Comparison of ENCODE assay signal across 8 mouse cellular contexts in the genomic region with DNA sequence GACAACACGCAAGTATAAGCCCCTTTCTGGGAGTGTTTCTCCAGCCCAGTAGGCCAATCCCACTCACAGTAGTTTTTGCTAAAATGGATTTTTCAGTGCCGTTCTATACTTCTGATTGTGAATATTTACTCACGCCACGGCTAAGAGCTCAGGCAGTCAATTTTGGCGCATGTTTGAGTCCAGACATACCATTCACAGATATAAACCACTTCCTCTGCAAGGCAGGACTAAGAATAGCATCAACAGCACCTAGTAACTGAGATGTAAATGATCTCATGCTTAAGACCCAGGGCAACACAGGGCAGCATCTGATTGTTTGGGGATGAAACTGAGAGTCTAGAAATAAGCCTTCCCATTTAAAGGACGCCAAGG. TPM values are rescaled to one million over a fixed set of nuclear protein-coding genes. Genes with fewer than 3 reads are reported as not detected.
DNase-seq lines count a peak whose midpoint lies in the region; ATAC-seq and TF ChIP-seq lines count a peak whose summit lies in the region.

Gene Tex9, minus strand, starts transcription at position 19 of the 372 bp plus-strand sequence.

- 9% methylated on average over 6 of the region's 6 CpGs for WGBS in heart, embryonic 11.5 days (ENCODE audit: insufficient replicate concordance)
- WGBS in hindbrain, embryonic 15.5 days: 5% methylated on average over 6 of the region's 6 CpGs
- WGBS in midbrain, embryonic 10.5 days: 16% methylated on average over 6 of the region's 6 CpGs

- H3K36me3 ChIP-seq in heart, embryonic 11.5 days (ENCODE audit: control insufficient read depth, insufficient read depth, low read length): no peaks in the 10 kb centered on the region
- H3K36me3 ChIP-seq in hindbrain, embryonic 15.5 days: no peaks in the 10 kb centered on the region
- peaks cover 19% of the 10 kb centered on the region for H3K36me3 ChIP-seq in midbrain, embryonic 10.5 days

- H3K4me1 ChIP-seq in heart, embryonic 11.5 days (ENCODE audit: control insufficient read depth, insufficient read depth, low read length): peaks cover 7% of the 10 kb centered on the region
- H3K4me1 ChIP-seq in hindbrain, embryonic 15.5 days (replicated peaks): peaks cover 9% of the 10 kb centered on the region
- H3K4me1 ChIP-seq in midbrain, embryonic 10.5 days: peaks cover 19% of the 10 kb centered on the region

- no peak for TF ChIP-seq CTCF in brain, embryonic 14.5 days (IDR thresholded peaks at IDR 0.05; ENCODE audit: borderline replicate concordance, extremely low read depth, insufficient read depth, insufficient read length)

- H3K27ac ChIP-seq in heart, embryonic 11.5 days (ENCODE audit: low read depth, low read length): peak within 1 kb of the TSS; percentile 85
- H3K27ac ChIP-seq in hindbrain, embryonic 15.5 days (replicated peaks): peak within 1 kb of the TSS; percentile 88
- peak within 1 kb of the TSS; percentile 92 for H3K27ac ChIP-seq in midbrain, embryonic 10.5 days (replicated peaks)

- H3K9me3 ChIP-seq in heart, embryonic 11.5 days (replicated peaks; ENCODE audit: control insufficient read depth, low read length): no peaks in the 10 kb centered on the region
- no peaks in the 10 kb centered on the region for H3K9me3 ChIP-seq in hindbrain, embryonic 15.5 days
- no peaks in the 10 kb centered on the region for H3K9me3 ChIP-seq in midbrain, embryonic 10.5 days (replicated peaks)

- H3K9ac ChIP-seq in heart, embryonic 11.5 days (ENCODE audit: low read depth, low read length): peak within 1 kb of the TSS; percentile 78
- peak within 1 kb of the TSS; percentile 60 for H3K9ac ChIP-seq in hindbrain, embryonic 15.5 days

- no peak for DNase-seq in heart, postnatal 36 days
- peak; percentile 62 for DNase-seq in 3T3-L1 (ENCODE audit: low read depth, low spot score)
- DNase-seq in brain, embryonic 14.5 days (ENCODE audit: low read depth): no peak
- DNase-seq in midbrain, embryonic 10.5 days (ENCODE audit: low spot score): no peak
- no peak for DNase-seq in right cerebral cortex, postnatal 36 days (ENCODE audit: low spot score in 2 of 2)
- DNase-seq in gastrocnemius, adult 18-20 months (ENCODE audit: low spot score): no peak

- ATAC-seq in heart, embryonic 11.5 days (replicated peaks; ENCODE audit: insufficient number of reproducible peaks, low FRiP score, low TSS enrichment): no peak
- peak; percentile 19; the same call in 1 of the 2 replicates for ATAC-seq in hindbrain, embryonic 15.5 days (ENCODE audit: low FRiP score, low read depth)

- intact Hi-C loops in heart, postnatal 36 days (cut with DNase I): no loop called here

- peak within 1 kb of the TSS; percentile 82 for H3K4me2 ChIP-seq in heart, embryonic 11.5 days
- peak within 1 kb of the TSS; percentile 81 for H3K4me2 ChIP-seq in hindbrain, embryonic 15.5 days

- H3K4me3 ChIP-seq in heart, embryonic 11.5 days (ENCODE audit: low read depth, low read length): peak within 1 kb of the TSS; percentile 72
- H3K4me3 ChIP-seq in hindbrain, embryonic 15.5 days: peak within 1 kb of the TSS; percentile 70
- H3K4me3 ChIP-seq in midbrain, embryonic 10.5 days: peak within 1 kb of the TSS; percentile 88

- TF ChIP-seq POLR2A in brain, embryonic 14.5 days (IDR thresholded peaks at IDR 0.05; ENCODE audit: borderline replicate concordance, extremely low read depth, insufficient read depth, insufficient read length, poor library complexity, severe bottlenecking): no peak

- H3K27me3 ChIP-seq in heart, embryonic 11.5 days (ENCODE audit: control insufficient read depth, insufficient read depth, low read length): no peaks in the 10 kb centered on the region
- H3K27me3 ChIP-seq in hindbrain, embryonic 15.5 days: no peaks in the 10 kb centered on the region
- no peaks in the 10 kb centered on the region for H3K27me3 ChIP-seq in midbrain, embryonic 10.5 days (ENCODE audit: low read depth, poor library complexity, severe bottlenecking)

RNA-seq across cellular contexts. Expression of gene Tex9, which starts in this region (rescaled TPM):
- polyA plus RNA-seq in heart, embryonic 11.5 days (2014; fragmentation: Nextera tagmentation; extraction: Ambion mirVana): 17.0 and 19.4 TPM in 2 replicates
- total RNA-seq in heart, postnatal 36 days (2021): 1 to 10 TPM in 1 of 2 experiments, under 1 TPM in 1; 0.98 to 2.1 TPM
- polyA plus RNA-seq in brain, embryonic 14.5 days (2012; rRNA removed): 31.0 and 33.1 TPM in 2 replicates
- 28.8 and 37.9 TPM in 2 replicates for polyA plus RNA-seq in hindbrain, embryonic 15.5 days (2015; fragmentation: Nextera tagmentation; extraction: Ambion mirVana)
- 69.6 and 75.0 TPM in 2 replicates for polyA plus RNA-seq in midbrain, embryonic 10.5 days (2016; fragmentation: Nextera tagmentation; extraction: Ambion mirVana)
- 1 to 10 TPM; 1.2 to 1.5 TPM for total RNA-seq in gastrocnemius, adult 18-20 months (2021)
